Mouse (Mus musculus) heart, embryonic 11.5 days (tissue): ENCODE results near the gene Tnni3k. TPM values are rescaled to one million over a fixed set of nuclear protein-coding genes. Genes with fewer than 3 reads are reported as not detected.
A peak's percentile ranks its signal among the peaks of the same experiment; 100 is the strongest.

Experiments
- ATAC-seq: fragments of 200-750 bp; cut with Nextera tagmentation; replicated peaks from 2 replicates; pipeline ENCODE4 v1.8.0; 2017; ENCODE audit warnings: moderate library complexity; ENCODE audit not compliant: insufficient number of reproducible peaks, low FRiP score, low TSS enrichment
- H3K27ac ChIP-seq: fragments of 300-500 bp; sonication (generic); 2 replicates; pipeline ENCODE4 v1.5.1; 2014; ENCODE audit warnings: mild to moderate bottlenecking, low read depth, low read length
- H3K27me3 ChIP-seq: fragments of 300-500 bp; sonication (generic); 2 replicates; pipeline ENCODE4 v1.6.1; 2014; ENCODE audit warnings: mild to moderate bottlenecking, low read length, mixed read lengths; ENCODE audit not compliant: control insufficient read depth, insufficient read depth
- H3K36me3 ChIP-seq: fragments of 300-500 bp; sonication (generic); 2 replicates; pipeline ENCODE4 v1.6.1; 2014; ENCODE audit warnings: mild to moderate bottlenecking, low read length, moderate library complexity, mixed read lengths; ENCODE audit not compliant: control insufficient read depth, insufficient read depth
- H3K4me1 ChIP-seq: fragments of 300-500 bp; sonication (generic); 2 replicates; pipeline ENCODE4 v1.6.1; 2014; ENCODE audit warnings: low read length; ENCODE audit not compliant: control insufficient read depth, insufficient read depth
- H3K4me2 ChIP-seq: fragments of 300-500 bp; sonication (generic); 2 replicates; pipeline ENCODE4 v1.6.1; 2014; ENCODE audit warnings: mild to moderate bottlenecking, moderate library complexity
- H3K4me3 ChIP-seq: fragments of 300-500 bp; sonication (generic); 2 replicates; pipeline ENCODE4 v1.5.1; 2014; ENCODE audit warnings: low read depth, low read length
- H3K9ac ChIP-seq: fragments of 300-500 bp; sonication (generic); 2 replicates; pipeline ENCODE4 v1.6.1; 2014; ENCODE audit warnings: mild to moderate bottlenecking, low read depth, low read length, moderate library complexity
- H3K9me3 ChIP-seq: fragments of 300-500 bp; sonication (generic); replicated peaks from 2 replicates; pipeline ENCODE4 v1.6.1; 2016; ENCODE audit warnings: low read length; ENCODE audit not compliant: control insufficient read depth
- WGBS: fragments of 180-500 bp; shearing (Covaris S2); extraction: QIAGEN DNeasy Blood & Tissue Kit; methylation state at CpG from one replicate; pipeline ENCODE4 v1.1.7; 2014; ENCODE audit not compliant: insufficient replicate concordance; 5-methylcytosine and 5-hydroxymethylcytosine counted together
- polyA plus RNA-seq: library from polyadenylated mRNA; unstranded; fragments of >200 nt; fragmentation: Nextera tagmentation; extraction: Ambion mirVana; gene quantifications from 2 replicates; pipeline ENCODE4 v1.2.1, GENCODE M21; 2014

Gene Tnni3k
- polyA plus RNA-seq, 1 experiment from 2014 or later: 33.7 TPM

- 57% methylated on average over 1 of the region's 1 CpGs for WGBS
- no peaks in the 10 kb centered on the region for H3K27me3 ChIP-seq
- no peak overlapping the region for H3K27ac ChIP-seq
- no peak overlapping the region for H3K4me3 ChIP-seq
- H3K9ac ChIP-seq: no peak overlapping the region
- no peak overlapping the region for H3K4me2 ChIP-seq
- H3K9me3 ChIP-seq: no peaks in the 10 kb centered on the region
- no peaks in the 10 kb centered on the region for H3K36me3 ChIP-seq
- ATAC-seq: no peak
- H3K4me1 ChIP-seq: no peaks in the 10 kb centered on the region
Measured at GRCm38 (mm10) chr3:154915566-154915965, 139.6 kb downstream of the Tnni3k start.

GRCm38 (mm10) chr3:154913641-154914040 lies 141.6 kb downstream of the Tnni3k start:
- Histone ChIP-seq H3K9me3 (no peaks in the 10 kb centered on the region), H3K4me3 (no peak overlapping the region), H3K27me3 (no peaks in the 10 kb centered on the region), H3K27ac (no peak overlapping the region), H3K36me3 (no peaks in the 10 kb centered on the region), H3K9ac (no peak overlapping the region), H3K4me1 (no peaks in the 10 kb centered on the region), H3K4me2 (no peak overlapping the region)
- ATAC-seq: no peak
- 73% methylated on average over 6 of the region's 6 CpGs for WGBS

GRCm38 (mm10) chr3:154896737-154897136 lies 158.5 kb downstream of the Tnni3k start:
- no peak overlapping the region for H3K27ac ChIP-seq
- H3K9me3 ChIP-seq: no peaks in the 10 kb centered on the region
- WGBS: 62% methylated on average over 7 of the region's 7 CpGs
- ATAC-seq: no peak
- no peak overlapping the region for H3K9ac ChIP-seq
- H3K4me2 ChIP-seq: no peak overlapping the region
- H3K4me1 ChIP-seq: no peaks in the 10 kb centered on the region
- no peaks in the 10 kb centered on the region for H3K36me3 ChIP-seq
- H3K4me3 ChIP-seq: no peak overlapping the region
- H3K27me3 ChIP-seq: peaks cover 2% of the 10 kb centered on the region; the same call in 1 of the 2 replicates

- Histone ChIP-seq H3K4me2 (no peak overlapping the region), H3K27me3 (peaks cover 4% of the 10 kb centered on the region; the same call in 1 of the 2 replicates), H3K4me1 (no peaks in the 10 kb centered on the region), H3K27ac (no peak overlapping the region), H3K9me3 (no peaks in the 10 kb centered on the region), H3K9ac (no peak overlapping the region), H3K4me3 (no peak overlapping the region), H3K36me3 (no peaks in the 10 kb centered on the region)
- ATAC-seq: 0 out of 2 replicates have a peak, but pooled peaks have one; percentile 20
- 71% methylated on average over 3 of the region's 3 CpGs for WGBS
Measured at GRCm38 (mm10) chr3:154893225-154893624, 162.0 kb downstream of the Tnni3k start.

GRCm38 (mm10) chr3:154885452-154885851 lies 169.8 kb downstream of the Tnni3k start:
- peak overlapping the region; percentile 20; the same call in 1 of the 2 replicates for H3K4me2 ChIP-seq
- no peaks in the 10 kb centered on the region for H3K9me3 ChIP-seq
- 15% methylated on average over 5 of the region's 5 CpGs for WGBS
- no peak overlapping the region for H3K9ac ChIP-seq
- no peak overlapping the region for H3K4me3 ChIP-seq
- ATAC-seq: no peak
- no peaks in the 10 kb centered on the region for H3K36me3 ChIP-seq
- no peak overlapping the region for H3K27ac ChIP-seq
- 0 out of 2 replicates have a peak, but pooled peaks cover 2% of the 10 kb centered on the region for H3K27me3 ChIP-seq
- peaks cover 8% of the 10 kb centered on the region for H3K4me1 ChIP-seq

- peaks cover 12% of the 10 kb centered on the region for H3K4me1 ChIP-seq
- no peak overlapping the region for H3K4me2 ChIP-seq
- H3K27ac ChIP-seq: no peak overlapping the region
- no peaks in the 10 kb centered on the region for H3K9me3 ChIP-seq
- 10% methylated on average over 5 of the region's 5 CpGs for WGBS
- H3K4me3 ChIP-seq: no peak overlapping the region
- ATAC-seq: no peak
- H3K36me3 ChIP-seq: no peaks in the 10 kb centered on the region
- H3K9ac ChIP-seq: no peak overlapping the region
- 0 out of 2 replicates have a peak, but pooled peaks cover 2% of the 10 kb centered on the region for H3K27me3 ChIP-seq
Measured at GRCm38 (mm10) chr3:154885048-154885447, 170.2 kb downstream of the Tnni3k start.

GRCm38 (mm10) chr3:154881428-154881986 lies 173.7 kb downstream of the Tnni3k start:
- Histone ChIP-seq H3K9me3 (no peaks in the 10 kb centered on the region), H3K36me3 (no peaks in the 10 kb centered on the region), H3K9ac (no peak overlapping the region), H3K4me2 (no peak overlapping the region), H3K27me3 (no peaks in the 10 kb centered on the region), H3K4me3 (no peak overlapping the region), H3K4me1 (peaks cover 23% of the 10 kb centered on the region), H3K27ac (no peak overlapping the region)
- WGBS: 56% methylated on average over 2 of the region's 2 CpGs
- ATAC-seq: no peak

- Histone ChIP-seq H3K4me3 (no peak overlapping the region), H3K27me3 (no peaks in the 10 kb centered on the region), H3K4me2 (no peak overlapping the region), H3K9me3 (no peaks in the 10 kb centered on the region), H3K4me1 (peaks cover 21% of the 10 kb centered on the region), H3K27ac (0 out of 2 replicates have a peak overlapping the region, but pooled peaks have one; percentile 10), H3K36me3 (no peaks in the 10 kb centered on the region), H3K9ac (no peak overlapping the region)
- peak; percentile 64 for ATAC-seq
- WGBS: 9% methylated on average over 4 of the region's 4 CpGs
Measured at GRCm38 (mm10) chr3:154880536-154880939, 174.7 kb downstream of the Tnni3k start.

- peaks cover 20% of the 10 kb centered on the region for H3K4me1 ChIP-seq
- H3K36me3 ChIP-seq: no peaks in the 10 kb centered on the region
- H3K4me2 ChIP-seq: no peak overlapping the region
- H3K27me3 ChIP-seq: no peaks in the 10 kb centered on the region
- no peak overlapping the region for H3K9ac ChIP-seq
- H3K9me3 ChIP-seq: no peaks in the 10 kb centered on the region
- H3K27ac ChIP-seq: no peak overlapping the region
- WGBS: 65% methylated on average over 5 of the region's 5 CpGs
- no peak overlapping the region for H3K4me3 ChIP-seq
- ATAC-seq: no peak
Measured at GRCm38 (mm10) chr3:154880108-154880507, 175.1 kb downstream of the Tnni3k start.
